Mouse (Mus musculus) heart, adult 2 months (tissue): ENCODE measurements around the gene Epha7. TPM values are rescaled to one million over a fixed set of nuclear protein-coding genes. Genes with fewer than 3 reads are reported as not detected.
A peak's percentile ranks its signal among the peaks of the same experiment; 100 is the strongest.

Experiments
- DNase-seq, 2 experiments: peaks; one replicate each; pipeline ENCODE4 v3.0.0; 2021
- H3K27ac ChIP-seq: fragments of 200-600 bp; 2 replicates; pipeline ENCODE4 v1.8.1; 2022
- H3K27me3 ChIP-seq: fragments of 200-500 bp; 2 replicates; pipeline ENCODE4 v1.6.1; 2012; ENCODE audit warnings: mild to moderate bottlenecking, low read length, inconsistent platforms, mixed read lengths; ENCODE audit not compliant: control insufficient read depth, insufficient read depth
- H3K36me3 ChIP-seq: fragments of 200-500 bp; 2 replicates; pipeline ENCODE4 v1.6.1; 2012; ENCODE audit warnings: low read length, inconsistent platforms; ENCODE audit not compliant: control insufficient read depth, insufficient read depth
- H3K4me1 ChIP-seq: fragments of 200-500 bp; 2 replicates; pipeline ENCODE4 v1.6.1; 2011; ENCODE audit warnings: low read length; ENCODE audit not compliant: control insufficient read depth, insufficient read depth
- H3K4me3 ChIP-seq: fragments of 200-600 bp; 2 replicates; pipeline ENCODE4 v1.8.1; 2022
- H3K79me2 ChIP-seq: fragments of 200-500 bp; replicated peaks from 2 replicates; pipeline ENCODE4 v1.6.1; 2012; ENCODE audit warnings: mild to moderate bottlenecking, inconsistent platforms, low read length, moderate library complexity, mixed read lengths; ENCODE audit not compliant: control insufficient read depth, insufficient read depth
- H3K9ac ChIP-seq: fragments of 200-500 bp; 2 replicates; pipeline ENCODE4 v1.6.1; 2012; ENCODE audit warnings: low read depth, mild to moderate bottlenecking, control low read depth, inconsistent platforms, low read length, mixed read lengths
- CTCF ChIP-seq: fragments of 200-600 bp; IDR thresholded peaks from 2 replicates; pipeline ENCODE4 v1.8.1; 2022; ENCODE audit warnings: antibody characterized with exemption, mild to moderate bottlenecking, moderate library complexity
- EP300 ChIP-seq: fragments of 200-500 bp; IDR thresholded peaks from 2 replicates; pipeline ENCODE4 v1.6.1; 2011; ENCODE audit warnings: low read depth, low read length, control low read depth; ENCODE audit not compliant: insufficient read depth
- POLR2A ChIP-seq: fragments of 200-500 bp; IDR thresholded peaks from 2 replicates; pipeline ENCODE4 v1.6.1; 2011; ENCODE audit warnings: mild to moderate bottlenecking, low read depth, low read length, control low read depth; ENCODE audit not compliant: insufficient read depth
- WGBS: fragments of 180-500 bp; shearing (Covaris S2); methylation state at CpG from one replicate; pipeline ENCODE4 v1.1.7; 2018; 5-methylcytosine and 5-hydroxymethylcytosine counted together
- intact Hi-C: fragments of 180-260 bp; cut with DNase I; formaldehyde crosslinking; loops from one replicate; pipeline ENCODE4 v1.15.1; 2025
- polyA plus RNA-seq: library from polyadenylated mRNA; depleted of rRNA; stranded (reverse); fragments of >200 nt; gene quantifications from 2 replicates; pipeline ENCODE4 v1.2.3, GENCODE M21; 2012
- total RNA-seq, 2 experiments: library from RNA; stranded (reverse); gene quantifications; 2 replicates each; pipeline ENCODE4 v1.2.3; 2021

Gene Epha7
- total and polyA plus RNA-seq, 3 experiments: 1.2 to 6.9 (median 6.4) TPM

DNA sequence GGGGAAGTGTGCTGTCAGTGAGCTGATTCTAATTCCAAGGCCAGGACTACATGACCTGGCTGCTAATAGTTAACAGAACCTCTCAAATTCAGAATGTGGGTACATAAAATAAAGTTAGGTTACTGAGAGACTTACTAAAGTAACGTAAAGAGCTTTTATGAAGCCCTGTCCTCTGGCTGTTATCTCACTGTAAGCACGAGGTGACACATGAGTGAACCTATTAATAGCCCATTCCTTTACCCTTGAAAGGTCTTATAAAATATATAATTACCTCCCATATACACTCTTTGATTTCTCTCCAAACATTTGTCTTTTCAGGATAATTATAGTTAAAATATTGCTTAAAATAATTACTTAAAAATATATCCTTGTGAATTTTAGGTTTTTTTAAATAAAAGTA lies 37.5 kb downstream of the Epha7 start:
- no peak overlapping the region for H3K4me3 ChIP-seq
- intact Hi-C loops: no loop called here
- no peak overlapping the region for H3K9ac ChIP-seq
- WGBS: 39% methylated on average over 2 of the region's 2 CpGs
- H3K36me3 ChIP-seq: no peaks in the 10 kb centered on the region; the same call in 1 of the 2 replicates
- no peaks in the 10 kb centered on the region for H3K27me3 ChIP-seq
- H3K4me1 ChIP-seq: no peaks in the 10 kb centered on the region; the same call in 1 of the 2 replicates
- TF ChIP-seq CTCF (no peak), EP300 (no peak), POLR2A (no peak)
- DNase-seq: no peak
- H3K79me2 ChIP-seq: no peaks in the 10 kb centered on the region
- H3K27ac ChIP-seq: peak overlapping the region; percentile 66

DNA sequence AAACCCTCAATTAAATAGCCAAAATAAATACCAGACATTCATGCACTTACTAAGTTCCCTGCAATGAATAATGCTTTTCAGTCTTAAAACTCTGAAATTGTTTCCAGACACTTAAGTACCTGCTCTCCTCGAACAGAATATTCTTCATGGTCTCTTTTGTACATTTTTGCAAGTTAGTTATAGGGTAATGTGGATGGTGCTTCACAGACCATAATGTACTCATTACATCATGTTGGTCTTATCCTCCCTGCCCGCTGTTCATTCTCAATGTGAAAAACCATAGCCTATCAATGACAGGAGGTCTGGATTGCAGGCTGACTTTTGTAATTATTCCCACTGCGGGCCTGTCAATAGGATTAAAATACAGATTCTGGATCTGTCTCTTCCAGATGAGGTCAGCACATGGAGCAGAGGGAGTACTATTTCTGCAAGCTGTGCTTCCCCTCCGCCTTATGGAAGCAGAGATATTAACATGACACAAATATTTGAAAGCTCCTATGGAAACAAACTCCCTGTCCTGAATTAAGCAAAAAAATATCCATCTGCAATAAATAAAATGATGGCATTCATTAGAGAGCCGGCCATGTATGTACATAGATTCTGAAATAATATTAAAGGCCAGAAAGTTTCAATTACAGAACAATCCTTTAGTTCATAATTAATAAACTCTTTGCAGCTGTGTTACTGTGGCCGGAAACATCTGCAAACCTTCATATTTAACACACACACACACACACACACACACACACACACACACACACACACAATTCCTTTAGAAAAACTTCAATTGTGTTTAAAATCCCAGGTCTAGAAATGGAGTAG lies 50.1 kb downstream of the Epha7 start:
- H3K27ac ChIP-seq: no peak overlapping the region
- no peak for DNase-seq
- no peaks in the 10 kb centered on the region for H3K79me2 ChIP-seq
- no peak overlapping the region for H3K4me3 ChIP-seq
- TF ChIP-seq EP300 (no peak), POLR2A (no peak), CTCF (no peak)
- intact Hi-C loops: no loop called here
- H3K27me3 ChIP-seq: no peaks in the 10 kb centered on the region
- H3K4me1 ChIP-seq: no peaks in the 10 kb centered on the region
- WGBS: 68% methylated on average over 6 of the region's 6 CpGs
- no peaks in the 10 kb centered on the region for H3K36me3 ChIP-seq
- H3K9ac ChIP-seq: no peak overlapping the region

DNA sequence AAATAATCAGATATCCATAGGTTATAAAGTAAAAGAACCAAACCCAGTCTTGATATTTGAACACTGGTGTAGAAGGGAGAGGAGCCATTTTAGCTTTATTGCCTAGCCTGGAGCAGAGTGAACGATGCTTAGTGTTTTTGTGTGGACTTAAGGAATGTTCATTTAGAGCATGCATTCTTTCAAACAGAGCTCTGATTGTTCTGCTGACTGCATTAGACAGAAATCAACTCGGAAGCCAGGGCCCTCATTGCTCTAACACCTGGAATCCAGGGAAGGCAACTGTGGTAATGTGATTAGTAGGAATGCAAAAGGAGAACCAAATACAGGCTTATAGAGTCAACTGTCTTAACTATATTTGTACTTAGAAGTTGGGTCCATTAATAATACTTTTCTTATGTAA lies 53.5 kb downstream of the Epha7 start:
- H3K79me2 ChIP-seq: no peaks in the 10 kb centered on the region
- TF ChIP-seq CTCF: no peak
- TF ChIP-seq POLR2A: no peak
- no peak for TF ChIP-seq EP300
- no peaks in the 10 kb centered on the region for H3K36me3 ChIP-seq
- WGBS: 60% methylated on average over 2 of the region's 2 CpGs
- no peak overlapping the region for H3K9ac ChIP-seq
- intact Hi-C loops: no loop called here
- DNase-seq: no peak
- H3K4me3 ChIP-seq: no peak overlapping the region
- no peak overlapping the region for H3K27ac ChIP-seq
- H3K27me3 ChIP-seq: no peaks in the 10 kb centered on the region
- no peaks in the 10 kb centered on the region for H3K4me1 ChIP-seq

DNA sequence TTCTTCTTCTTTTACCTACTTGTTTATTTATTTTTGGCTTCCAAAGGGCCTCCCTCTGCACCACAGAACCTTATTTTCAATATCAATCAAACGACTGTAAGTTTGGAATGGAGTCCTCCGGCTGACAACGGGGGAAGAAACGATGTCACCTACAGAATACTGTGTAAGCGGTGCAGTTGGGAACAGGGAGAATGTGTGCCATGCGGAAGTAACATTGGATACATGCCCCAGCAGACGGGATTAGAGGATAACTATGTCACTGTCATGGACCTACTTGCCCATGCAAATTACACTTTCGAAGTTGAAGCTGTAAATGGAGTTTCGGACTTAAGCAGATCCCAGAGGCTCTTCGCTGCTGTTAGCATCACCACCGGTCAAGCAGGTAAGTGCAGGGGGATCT lies 58.7 kb downstream of the Epha7 start:
- no peaks in the 10 kb centered on the region for H3K79me2 ChIP-seq
- H3K27me3 ChIP-seq: no peaks in the 10 kb centered on the region
- TF ChIP-seq EP300: no peak
- no peak for DNase-seq
- no peak overlapping the region for H3K27ac ChIP-seq
- no peak overlapping the region for H3K9ac ChIP-seq
- intact Hi-C loops: no loop called here
- no peaks in the 10 kb centered on the region for H3K36me3 ChIP-seq
- no peaks in the 10 kb centered on the region for H3K4me1 ChIP-seq
- WGBS: 89% methylated on average over 11 of the region's 11 CpGs
- H3K4me3 ChIP-seq: no peak overlapping the region

DNA sequence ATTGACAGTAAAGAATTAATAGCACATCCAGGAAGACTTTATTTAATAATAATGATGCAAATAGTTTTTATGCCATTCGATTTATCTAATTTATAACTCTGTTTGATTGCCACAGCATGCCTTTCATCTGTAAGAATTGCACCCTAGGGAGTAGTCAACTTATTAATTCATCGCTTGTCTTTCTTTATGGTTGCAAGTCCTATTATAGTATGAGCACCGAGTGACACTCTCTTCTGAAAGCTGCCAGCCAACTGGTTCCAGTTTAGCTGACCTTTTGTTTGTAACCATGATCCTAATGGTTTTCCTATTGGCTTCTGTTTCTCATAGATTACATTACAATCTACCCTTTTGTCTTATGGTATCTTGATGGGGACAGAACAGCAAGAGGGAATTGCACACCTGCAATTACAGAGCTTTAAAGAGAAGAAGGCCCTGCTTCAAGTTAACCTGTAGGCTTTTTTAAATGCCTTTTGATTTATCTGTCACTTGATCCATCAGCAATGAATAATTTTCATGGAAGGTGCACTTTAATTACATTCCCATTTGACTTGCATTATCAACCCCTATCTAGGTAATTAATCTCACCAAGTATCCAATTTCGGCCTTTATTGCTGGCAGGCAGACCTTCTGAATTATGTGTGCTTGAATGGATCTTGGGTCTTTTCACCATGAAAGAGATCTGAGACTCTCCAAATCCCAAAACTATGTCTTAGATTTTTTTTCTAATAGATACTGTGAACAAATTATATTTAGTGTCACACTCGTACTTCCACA lies 68.5 kb downstream of the Epha7 start:
- no peaks in the 10 kb centered on the region for H3K79me2 ChIP-seq
- H3K27ac ChIP-seq: no peak overlapping the region
- H3K27me3 ChIP-seq: no peaks in the 10 kb centered on the region
- H3K4me1 ChIP-seq: no peaks in the 10 kb centered on the region
- no peak for DNase-seq
- TF ChIP-seq POLR2A: no peak
- TF ChIP-seq EP300: no peak
- TF ChIP-seq CTCF: no peak
- intact Hi-C loops: no loop called here
- no peak overlapping the region for H3K9ac ChIP-seq
- 81% methylated on average over 5 of the region's 5 CpGs for WGBS
- H3K36me3 ChIP-seq: no peaks in the 10 kb centered on the region
- H3K4me3 ChIP-seq: no peak overlapping the region

DNA sequence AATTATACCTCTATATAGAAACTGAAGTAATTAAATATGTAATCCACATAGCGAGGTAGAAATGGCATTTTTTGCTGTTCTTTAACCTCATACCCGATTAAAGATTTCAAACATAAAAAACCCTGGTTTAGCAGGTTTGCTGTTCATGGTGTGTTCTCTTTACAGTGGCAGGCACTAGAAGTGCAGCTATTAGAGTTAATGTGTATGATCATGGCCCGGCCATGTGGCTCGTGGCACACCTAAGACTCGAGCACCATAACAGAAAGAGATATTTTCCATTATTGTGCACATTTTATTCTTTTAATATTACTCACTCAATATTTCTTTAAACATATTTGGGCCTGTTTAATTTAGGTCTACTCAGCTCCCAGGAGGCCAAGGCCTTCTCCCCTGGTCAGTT lies 76.7 kb downstream of the Epha7 start:
- Histone ChIP-seq H3K79me2 (no peaks in the 10 kb centered on the region), H3K36me3 (no peaks in the 10 kb centered on the region), H3K4me1 (no peaks in the 10 kb centered on the region), H3K27ac (no peak overlapping the region), H3K27me3 (no peaks in the 10 kb centered on the region), H3K9ac (no peak overlapping the region), H3K4me3 (no peak overlapping the region)
- 90% methylated on average over 5 of the region's 5 CpGs for WGBS
- TF ChIP-seq EP300 (no peak), CTCF (no peak), POLR2A (no peak)
- no peak for DNase-seq
- intact Hi-C loops: no loop called here
